Mouse (Mus musculus): ENCODE measurements around the gene Sp110.
"Not testable (repeated sequence)": the region's sequence is repeated elsewhere in the genome, so short reads cannot be mapped to it uniquely, and the experiment has no call there.

Gene Sp110

GRCm38 (mm10) chr1:85598271-85599012 lies at the start of gene Sp110:
TSS of gene Sp110 (minus strand) at chr1:85598817.
- not testable (repeated sequence) for DNase-seq (ENCODE audit: low spot score in 2 of 2)

DNA sequence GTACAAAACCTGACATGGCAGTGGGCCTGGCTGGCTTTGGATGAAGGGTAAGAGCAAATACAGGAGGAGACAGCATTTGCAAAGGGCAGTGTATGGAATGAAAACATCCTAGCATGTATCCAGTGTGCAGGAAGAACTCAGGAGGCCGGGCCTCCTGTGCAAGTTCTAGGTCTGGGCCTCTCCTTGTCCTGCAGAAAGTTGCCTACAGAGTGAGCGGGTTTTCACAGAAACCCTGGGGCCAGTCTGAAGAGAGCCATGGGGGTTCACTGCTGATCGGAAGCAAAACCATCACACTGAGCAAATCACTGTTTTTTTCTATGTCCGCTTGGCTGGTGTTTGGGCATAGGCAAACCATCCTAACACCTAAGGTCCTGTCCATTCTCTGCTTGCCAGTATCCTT lies 39.5 kb upstream of the Sp110 start:
- not testable (repeated sequence) for DNase-seq (ENCODE audit: low spot score in 2 of 2)

DNA sequence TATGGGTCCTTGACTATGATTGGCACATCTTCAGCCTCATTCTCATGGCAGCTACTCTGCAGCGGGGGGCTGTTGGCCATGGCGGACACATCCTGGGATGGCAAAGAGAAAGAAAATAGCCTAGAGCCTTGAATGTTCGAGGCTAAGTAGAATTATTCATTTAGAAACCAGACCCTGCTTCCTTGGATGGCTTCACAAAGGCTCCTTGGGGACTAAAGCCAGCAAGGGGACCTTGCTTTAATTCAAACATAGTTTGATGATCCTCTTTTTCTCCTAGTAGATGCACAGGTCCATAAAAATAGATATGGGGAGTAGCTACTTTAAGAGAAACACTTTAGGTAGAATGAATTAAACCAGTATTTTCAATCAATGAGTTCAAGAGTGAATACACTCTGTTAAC lies 38.3 kb upstream of the Sp110 start:
- DNase-seq (ENCODE audit: low spot score in 2 of 2) = not testable (repeated sequence)

GRCm38 (mm10) chr1:85618689-85619088 lies 20.1 kb upstream of the Sp110 start:
- DNase-seq (ENCODE audit: low spot score in 2 of 2) = not testable (repeated sequence)

DNA sequence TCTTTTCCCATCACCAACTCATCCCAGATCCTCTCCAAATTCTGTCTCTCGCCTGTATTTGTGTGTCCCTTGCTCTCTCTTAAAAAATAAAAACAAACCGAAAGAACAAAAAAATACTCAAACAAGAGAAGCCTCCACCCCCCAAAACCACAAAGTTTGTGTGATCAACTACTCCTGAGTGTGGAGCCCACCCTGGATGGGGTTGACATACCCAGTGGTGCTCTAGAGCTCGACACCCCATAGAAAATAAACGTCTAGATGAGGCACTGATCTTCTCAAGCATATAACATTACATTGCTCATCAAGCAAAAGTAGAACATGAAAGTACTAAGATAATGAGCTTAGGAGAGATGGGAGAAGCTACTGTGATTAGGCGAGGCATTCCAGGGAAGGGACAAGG lies 18.5 kb upstream of the Sp110 start:
- not testable (repeated sequence) for DNase-seq (ENCODE audit: low spot score in 2 of 2)

GRCm38 (mm10) chr1:85615819-85616218 lies 17.2 kb upstream of the Sp110 start:
- not testable (repeated sequence) for DNase-seq (ENCODE audit: low spot score in 2 of 2)

- DNase-seq (ENCODE audit: low spot score in 2 of 2) = not testable (repeated sequence)
These were observed 16.5 kb upstream of the Sp110 start for GRCm38 (mm10) chr1:85615096-85615495.

- DNase-seq (ENCODE audit: low spot score in 2 of 2) = not testable (repeated sequence)
These were observed 12.0 kb upstream of the Sp110 start for GRCm38 (mm10) chr1:85610581-85610980.

- DNase-seq (ENCODE audit: low spot score in 2 of 2) = not testable (repeated sequence)
These were observed 9.7 kb upstream of the Sp110 start for GRCm38 (mm10) chr1:85608361-85608760.

- DNase-seq (ENCODE audit: low spot score in 2 of 2) = not testable (repeated sequence)
These were observed 5.7 kb upstream of the Sp110 start for GRCm38 (mm10) chr1:85604341-85604740.

DNA sequence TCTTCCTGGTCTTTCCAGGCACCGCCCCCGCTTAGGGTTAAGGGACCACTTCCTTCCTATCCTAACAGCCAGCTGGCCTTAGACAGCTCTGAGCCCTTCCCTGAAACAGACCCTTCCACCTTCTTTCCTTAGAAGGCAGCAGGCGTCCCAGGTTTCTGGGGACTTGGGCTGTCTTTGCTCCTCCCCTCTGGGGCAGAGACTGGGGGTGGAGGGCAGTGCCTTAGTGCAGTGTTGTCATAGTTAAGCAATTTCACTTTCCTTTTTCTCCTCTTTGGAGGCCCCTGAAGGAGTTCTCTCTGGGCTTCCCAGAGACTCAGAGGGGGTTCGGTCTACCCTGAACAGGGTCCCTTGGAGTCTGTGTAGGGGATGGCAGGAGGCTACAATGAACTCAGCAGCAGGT lies 2.2 kb upstream of the Sp110 start:
- peak; percentile 43 for DNase-seq (ENCODE audit: low spot score in 2 of 2)

- DNase-seq (ENCODE audit: low spot score in 2 of 2) = not testable (repeated sequence)
These were observed 1.5 kb upstream of the Sp110 start, which contains the start of gene Sp140 for GRCm38 (mm10) chr1:85600078-85600477. TSS of gene Sp140 (plus strand) at chr1:85600378.

DNA sequence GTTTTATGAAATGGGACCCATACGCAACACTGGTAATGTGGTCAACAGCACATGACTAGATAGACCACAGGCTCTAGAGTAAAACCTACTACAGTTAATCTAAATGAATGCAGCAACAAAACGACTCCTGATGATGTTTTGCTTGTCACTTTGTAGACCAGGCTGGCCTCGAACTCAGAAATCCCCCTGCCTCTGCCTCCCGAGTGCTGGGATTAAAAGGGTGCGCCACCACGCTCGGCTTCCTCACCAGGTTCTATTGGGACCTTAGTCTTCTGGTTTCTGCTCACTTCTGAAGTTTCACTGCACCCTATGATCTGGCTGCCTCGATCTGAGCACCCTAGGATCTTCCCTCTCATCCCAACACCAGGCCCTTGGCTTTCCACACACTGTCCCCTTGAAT lies 6.1 kb downstream of the Sp110 start:
- not testable (repeated sequence) for DNase-seq (ENCODE audit: low spot score in 2 of 2)

GRCm38 (mm10) chr1:85588697-85589096 lies 9.9 kb downstream of the Sp110 start:
- DNase-seq (ENCODE audit: low spot score in 2 of 2) = not testable (repeated sequence)

DNA sequence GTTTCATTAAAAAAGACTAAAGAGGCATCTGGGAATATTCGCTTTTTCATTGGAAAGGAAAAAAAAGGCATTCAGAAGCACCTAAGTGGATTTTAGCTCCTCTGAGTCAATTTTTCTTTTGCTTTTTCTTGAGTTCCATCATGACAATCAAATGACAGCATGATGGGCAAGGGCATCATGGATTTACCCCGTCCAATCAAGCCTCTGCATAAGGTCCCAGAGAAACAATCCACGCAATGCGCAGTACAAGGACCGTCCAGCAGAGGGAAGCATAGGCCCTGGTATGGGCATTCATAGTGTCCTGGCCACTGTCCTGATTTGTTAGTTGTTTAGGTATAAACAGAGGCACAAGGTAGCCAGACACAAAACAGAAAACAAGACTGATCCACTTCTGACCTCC lies 17.1 kb downstream of the Sp110 start:
- DNase-seq (ENCODE audit: low spot score in 2 of 2) = not testable (repeated sequence)

DNA sequence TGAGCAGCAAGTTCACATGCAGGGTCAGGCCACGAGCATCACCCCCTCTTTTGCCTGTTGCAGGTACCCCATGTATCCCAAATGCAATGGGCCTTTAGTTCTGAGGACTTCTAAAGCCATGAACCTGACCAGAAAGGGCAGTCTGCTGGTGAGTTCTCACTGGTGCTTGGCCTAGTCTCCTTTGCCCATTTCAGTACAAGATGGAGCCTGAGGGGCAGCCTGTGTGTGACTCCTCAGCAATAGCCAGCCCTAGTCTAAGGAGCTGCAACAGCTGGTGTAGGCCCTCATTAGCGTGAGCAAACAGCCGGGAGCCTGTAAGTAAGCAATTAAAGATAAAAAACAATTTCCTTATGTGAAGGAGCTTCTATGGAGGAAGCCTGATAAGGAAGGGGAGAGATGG lies 18.0 kb downstream of the Sp110 start:
- DNase-seq (ENCODE audit: low spot score in 2 of 2) = not testable (repeated sequence)

DNA sequence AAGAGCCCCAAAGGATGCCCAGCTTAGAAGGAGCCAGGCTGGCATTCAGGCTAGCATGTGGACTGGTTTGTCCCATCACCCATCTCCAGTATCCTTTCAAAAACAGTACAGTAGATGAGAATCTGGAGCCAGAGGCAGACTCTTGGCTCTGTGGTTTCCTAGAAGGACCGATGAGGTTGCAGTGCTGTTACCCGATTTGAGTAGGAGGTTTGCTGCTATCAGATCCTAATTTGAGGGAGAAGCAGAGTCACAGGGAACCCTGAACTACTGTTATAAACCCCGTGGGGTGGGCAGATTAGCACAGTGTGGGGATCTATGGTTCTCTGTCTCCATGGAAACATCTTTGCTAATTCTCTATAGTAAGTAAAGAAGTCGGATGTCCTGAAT lies 18.5 kb downstream of the Sp110 start:
- not testable (repeated sequence) for DNase-seq (ENCODE audit: low spot score in 2 of 2)

DNA sequence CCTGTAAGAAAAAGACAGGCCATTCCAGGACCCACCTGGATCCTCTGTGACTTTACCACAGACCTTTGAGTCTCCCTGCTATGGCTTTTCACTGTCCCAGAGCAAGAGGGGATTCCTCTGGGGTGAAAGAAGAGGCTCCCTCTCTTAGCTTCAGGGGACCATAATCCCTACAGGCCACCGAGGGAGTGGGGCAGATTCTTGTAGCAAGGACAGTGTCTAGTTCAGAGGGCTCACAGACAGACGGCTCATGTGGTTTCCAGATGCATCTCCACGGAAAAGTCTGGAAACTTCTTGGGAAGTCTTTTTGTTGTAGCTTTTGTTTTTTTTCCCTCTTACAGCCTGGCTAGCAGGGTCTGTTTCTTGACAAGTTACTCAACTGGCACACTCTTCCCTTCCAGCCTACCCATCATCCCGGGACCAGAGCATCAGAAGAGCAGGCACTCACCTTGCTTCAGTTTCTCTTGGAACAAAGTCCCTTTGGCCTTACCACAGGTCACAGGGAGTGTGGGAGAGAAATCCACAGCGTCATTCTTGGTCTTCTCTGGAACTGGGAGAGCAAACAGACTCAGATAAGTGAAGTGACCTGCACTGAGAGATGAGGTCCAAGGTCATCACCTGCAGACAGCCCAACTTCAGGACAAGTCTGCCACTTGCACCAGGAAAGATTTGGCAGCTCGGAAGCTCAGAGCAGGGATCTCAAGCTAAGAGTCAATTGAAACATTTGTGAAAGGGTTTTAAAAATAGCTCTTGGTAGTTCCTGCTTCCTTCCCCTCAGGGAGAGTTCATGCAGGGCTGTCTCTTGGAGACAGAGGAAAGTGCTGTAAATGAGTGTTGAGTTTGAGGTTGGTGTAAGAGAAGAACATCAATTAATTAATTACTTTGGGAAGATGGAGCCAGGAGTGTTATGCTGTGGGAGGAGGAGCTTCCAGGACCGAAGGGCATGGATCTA lies 19.1 kb downstream of the Sp110 start:
- not testable (repeated sequence) for DNase-seq (ENCODE audit: low spot score in 2 of 2)

DNA sequence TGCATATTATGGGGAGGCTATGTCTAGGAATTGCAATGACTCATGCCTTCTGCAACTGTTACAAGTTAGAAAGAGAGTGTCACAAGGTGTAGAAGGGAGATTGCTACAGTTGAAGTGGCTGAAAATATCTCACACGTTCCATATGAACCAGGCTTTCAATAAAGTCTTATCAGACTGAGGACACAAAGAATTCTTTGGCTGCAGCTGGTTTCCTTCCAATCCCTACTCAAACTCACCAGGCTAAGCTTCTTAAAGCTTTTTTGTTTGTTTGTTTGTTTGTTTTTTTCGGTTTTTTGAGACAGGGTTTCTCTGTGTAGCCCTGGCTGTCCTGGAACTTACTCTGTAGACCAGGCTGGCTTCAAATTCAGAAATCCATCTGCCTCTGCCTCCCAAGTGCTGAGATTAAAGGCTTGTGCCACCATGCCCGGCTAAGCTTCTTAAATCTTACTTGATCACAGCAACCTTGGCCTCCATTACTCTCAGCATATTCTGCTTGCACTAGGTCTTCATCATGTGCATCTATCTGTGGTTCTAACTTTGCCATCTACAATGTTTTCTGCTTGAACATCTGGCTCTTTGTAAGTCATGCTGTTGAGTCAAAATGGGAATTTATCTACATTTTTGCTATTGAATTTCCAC lies 20.1 kb downstream of the Sp110 start:
- not testable (repeated sequence) for DNase-seq (ENCODE audit: low spot score in 2 of 2)

DNA sequence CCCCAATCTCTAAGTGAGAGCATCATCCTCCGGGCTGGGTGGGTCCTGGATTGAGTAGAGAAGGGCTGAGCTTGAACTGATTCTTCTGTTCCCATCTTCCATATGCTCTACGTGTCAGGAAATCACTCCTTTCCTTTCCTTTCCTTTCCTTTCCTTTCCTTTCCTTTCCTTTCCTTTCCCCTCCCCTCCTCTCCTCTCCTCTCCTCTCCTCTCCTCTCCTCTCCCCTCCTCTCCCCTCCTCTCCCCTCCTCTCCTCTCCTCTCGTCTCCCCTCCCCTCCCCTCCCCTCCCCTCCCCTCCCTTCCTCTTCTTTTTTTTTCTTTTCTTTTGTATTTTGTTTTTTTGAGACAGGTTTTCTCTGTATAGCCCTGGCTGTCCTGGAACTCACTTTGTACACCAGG lies 23.2 kb downstream of the Sp110 start, which contains the start of gene G530012D18Rik:
Gene G530012D18Rik (plus strand): TSS at position 301 of the 400 bp plus-strand sequence.
- DNase-seq (ENCODE audit: low spot score in 2 of 2) = not testable (repeated sequence)

DNA sequence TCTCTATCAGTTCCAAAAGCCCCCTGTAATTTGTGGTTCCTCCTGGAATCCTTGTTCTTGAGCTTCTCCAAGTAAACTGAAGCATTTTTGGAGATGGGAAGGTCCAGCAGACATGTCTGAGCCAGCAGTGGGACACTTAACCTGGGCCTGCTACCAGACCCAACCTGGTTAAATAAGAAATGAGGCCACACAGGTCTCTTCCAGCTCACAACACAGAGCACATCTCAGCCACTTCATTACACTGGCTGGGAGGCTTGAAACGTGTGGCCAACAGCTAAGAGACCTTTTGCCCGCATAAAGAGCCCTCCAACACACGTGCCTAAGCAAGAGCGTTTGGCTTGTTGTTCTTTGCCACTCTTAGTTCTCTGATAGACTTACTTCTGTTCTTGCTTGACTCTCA lies 25.1 kb downstream of the Sp110 start:
- DNase-seq (ENCODE audit: low spot score in 2 of 2) = not testable (repeated sequence)

DNA sequence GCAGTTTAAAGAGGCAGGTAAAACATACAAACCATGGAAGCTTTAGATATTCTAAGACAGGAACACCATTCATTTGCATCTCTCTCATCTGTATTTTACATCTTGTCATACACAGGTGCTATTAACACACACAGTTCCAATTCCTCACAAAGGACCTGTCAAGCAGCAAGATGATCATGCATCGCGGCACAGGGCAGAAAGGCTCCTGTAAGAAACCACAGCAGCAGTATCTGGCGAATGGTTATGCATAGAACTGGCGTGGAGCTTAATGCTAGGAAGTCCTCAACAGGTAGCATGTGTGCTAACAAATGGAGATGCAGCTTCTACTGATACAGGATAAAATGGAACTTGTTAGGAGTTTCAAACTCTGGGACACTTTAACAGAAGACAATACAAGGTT lies 43.4 kb downstream of the Sp110 start:
- DNase-seq (ENCODE audit: low spot score in 2 of 2) = peak; percentile 6 to 9
